Mouse (Mus musculus) cerebellum, postnatal 25 days (tissue): ENCODE measurements at regions not wholly inside any gene's neighbourhood (a gene's known extent, or its start where the extent isn't known, plus 50 kb on each side); places are given as distances from the start of the nearest gene placed in this dataset.

Experiments
- DNase-seq, 2 experiments: peaks; one replicate each; pipeline ENCODE4 v3.0.0; 2021; ENCODE audit warnings: mixed read lengths in 2 of 2

- DNase-seq = no peak
Measured at GRCm38 (mm10) chr14:25383169-25383824, 75.7 kb upstream of the Zmiz1 start.

GRCm38 (mm10) chr14:25385644-25386043 is 73.3 kb upstream of the Zmiz1 start:
- peak in 1 of 2 experiments; percentile 27 for DNase-seq

- no peak for DNase-seq
Measured at GRCm38 (mm10) chr14:25387780-25388179, 71.2 kb upstream of the Zmiz1 start.

- no peak for DNase-seq
Measured at GRCm38 (mm10) chr14:25389314-25389713, 69.7 kb upstream of the Zmiz1 start.

GRCm38 (mm10) chr14:25392412-25392811 is 66.6 kb upstream of the Zmiz1 start:
- no peak for DNase-seq

- DNase-seq = no peak
Measured at GRCm38 (mm10) chr14:25392940-25393339, 66.0 kb upstream of the Zmiz1 start.

- DNase-seq = no peak
Measured at GRCm38 (mm10) chr14:25394931-25395330, 64.1 kb upstream of the Zmiz1 start.

GRCm38 (mm10) chr14:25396990-25397531 is 61.9 kb upstream of the Zmiz1 start:
- DNase-seq = peak in 1 of 2 experiments; percentile 47

GRCm38 (mm10) chr14:25397751-25398150 is 61.2 kb upstream of the Zmiz1 start:
- DNase-seq = no peak

- no peak for DNase-seq
Measured at GRCm38 (mm10) chr14:25398745-25399144, 60.2 kb upstream of the Zmiz1 start.

GRCm38 (mm10) chr14:25399286-25399685 is 59.7 kb upstream of the Zmiz1 start:
- no peak for DNase-seq

GRCm38 (mm10) chr14:25401104-25401963 is 57.7 kb upstream of the Zmiz1 start:
- no peak for DNase-seq

- DNase-seq = no peak
Measured at GRCm38 (mm10) chr14:25402409-25402808, 56.6 kb upstream of the Zmiz1 start.

GRCm38 (mm10) chr14:25405191-25405590 is 53.8 kb upstream of the Zmiz1 start:
- DNase-seq = peak in 1 of 2 experiments; percentile 50

- DNase-seq = no peak
Measured at GRCm38 (mm10) chr14:25406059-25406458, 52.9 kb upstream of the Zmiz1 start.

GRCm38 (mm10) chr14:25406613-25407012 is 52.4 kb upstream of the Zmiz1 start:
- DNase-seq = no peak

- DNase-seq = no peak
Measured at GRCm38 (mm10) chr14:25407111-25407510, 51.9 kb upstream of the Zmiz1 start.
